10 mouse cellular contexts compared by ENCODE assay signal in genomic region chr10:86793509-86793951, GRCm38 (mm10). TPM values are rescaled to one million over a fixed set of nuclear protein-coding genes. Genes with fewer than 3 reads are reported as not detected.
DNase-seq lines count a peak whose midpoint lies in the region; ATAC-seq and TF ChIP-seq lines count a peak whose summit lies in the region.
"Had no signal": no experiment of that assay in that cellular context is flagged by ENCODE, and none has a peak within 500 bp of the region (broad histone marks: within the 10 kb centered on the region; RNA-seq: fewer than 3 reads in every experiment).

No protein-coding gene starts in this region.

- WGBS in liver, embryonic 13.5 days (ENCODE audit: insufficient replicate concordance): 62% methylated on average over 2 of the region's 2 CpGs
- 53% methylated on average over 2 of the region's 2 CpGs for WGBS in stomach, postnatal 0 days
- 79% methylated on average over 2 of the region's 2 CpGs for WGBS in forebrain, embryonic 15.5 days

- H3K27me3 ChIP-seq in liver, embryonic 13.5 days: no peaks in the 10 kb centered on the region
- H3K27me3 ChIP-seq in stomach, postnatal 0 days (ENCODE audit: control insufficient read depth, insufficient read depth, low read length): no peaks in the 10 kb centered on the region
- no peaks in the 10 kb centered on the region for H3K27me3 ChIP-seq in forebrain, embryonic 15.5 days
- H3K27me3 ChIP-seq: liver, embryonic 15.5 days had no signal

- H3K36me3 ChIP-seq in liver, embryonic 13.5 days: no peaks in the 10 kb centered on the region
- H3K36me3 ChIP-seq in stomach, postnatal 0 days (ENCODE audit: control insufficient read depth, insufficient read depth, low read length): no peaks in the 10 kb centered on the region
- H3K36me3 ChIP-seq in forebrain, embryonic 15.5 days: no peaks in the 10 kb centered on the region
- H3K36me3 ChIP-seq: liver, embryonic 15.5 days had no signal

- ATAC-seq in cerebellum, adult (ENCODE audit: insufficient number of reproducible peaks, low FRiP score, low TSS enrichment): 0 out of 2 replicates have a peak, but pooled peaks have one; percentile 34
- ATAC-seq in liver, embryonic 13.5 days (ENCODE audit: low read depth): 0 out of 2 replicates have a peak, but pooled peaks have one; percentile 15
- peak; percentile 53; the same call in 1 of the 2 replicates for ATAC-seq in stomach, postnatal 0 days (ENCODE audit: low FRiP score, low TSS enrichment)
- ATAC-seq in forebrain, embryonic 15.5 days (replicated peaks): no peak

- TF ChIP-seq CTCF in stomach, postnatal 0 days (IDR thresholded peaks at IDR 0.05; ENCODE audit: low read depth): no peak

- DNase-seq in cerebellum, adult 8-10 months: no peak
- DNase-seq in ovary, adult 18-20 months (ENCODE audit: low spot score): peak; percentile 56
- no peak for DNase-seq in ovary, postnatal 10 days (ENCODE audit: low spot score)
- no peak for DNase-seq in liver, embryonic 13.5 days
- DNase-seq in stomach, postnatal 0 days (ENCODE audit: low spot score): no peak
- DNase-seq in frontal cortex, postnatal 14 days (ENCODE audit: low spot score in 2 of 2): no peak
- DNase-seq: gastrocnemius, postnatal 10 days had no signal

- no peak overlapping the region for H3K9ac ChIP-seq in liver, embryonic 13.5 days
- H3K9ac ChIP-seq in stomach, postnatal 0 days (ENCODE audit: low read length): no peak overlapping the region
- no peak overlapping the region for H3K9ac ChIP-seq in forebrain, embryonic 15.5 days (replicated peaks)
- H3K9ac ChIP-seq: liver, embryonic 15.5 days had no signal

- TF ChIP-seq EP300 in stomach, postnatal 0 days (optimal IDR thresholded peaks at IDR 0.05): no peak

- H3K4me2 ChIP-seq in liver, embryonic 13.5 days: no peak overlapping the region
- no peak overlapping the region for H3K4me2 ChIP-seq in stomach, postnatal 0 days (replicated peaks; ENCODE audit: low read depth)
- no peak overlapping the region for H3K4me2 ChIP-seq in forebrain, embryonic 15.5 days (replicated peaks)
- H3K4me2 ChIP-seq: liver, embryonic 15.5 days had no signal

- H3K9me3 ChIP-seq in liver, embryonic 13.5 days (replicated peaks): no peaks in the 10 kb centered on the region
- no peaks in the 10 kb centered on the region for H3K9me3 ChIP-seq in stomach, postnatal 0 days (ENCODE audit: control insufficient read depth, low read length)
- no peaks in the 10 kb centered on the region for H3K9me3 ChIP-seq in forebrain, embryonic 15.5 days
- H3K9me3 ChIP-seq: liver, embryonic 15.5 days had no signal

- H3K27ac ChIP-seq in liver, embryonic 13.5 days: no peak overlapping the region
- H3K27ac ChIP-seq in stomach, postnatal 0 days (replicated peaks): no peak overlapping the region
- no peak overlapping the region for H3K27ac ChIP-seq in forebrain, embryonic 15.5 days (replicated peaks)
- H3K27ac ChIP-seq: liver, embryonic 15.5 days had no signal

- peaks cover 8% of the 10 kb centered on the region; the same call in 1 of the 2 replicates for H3K4me1 ChIP-seq in liver, embryonic 13.5 days (replicated peaks)
- H3K4me1 ChIP-seq in stomach, postnatal 0 days (replicated peaks; ENCODE audit: control insufficient read depth, insufficient read depth): 0 out of 2 replicates have a peak, but pooled peaks cover 4% of the 10 kb centered on the region
- H3K4me1 ChIP-seq in forebrain, embryonic 15.5 days: peaks cover 3% of the 10 kb centered on the region
- H3K4me1 ChIP-seq: liver, embryonic 15.5 days had no signal

- H3K4me3 ChIP-seq in liver, embryonic 13.5 days (replicated peaks): no peak overlapping the region
- H3K4me3 ChIP-seq in stomach, postnatal 0 days (ENCODE audit: low read depth, low read length): no peak overlapping the region
- no peak overlapping the region for H3K4me3 ChIP-seq in forebrain, embryonic 15.5 days
- H3K4me3 ChIP-seq: liver, embryonic 15.5 days had no signal

RNA-seq across cellular contexts. Expression of gene Nt5dc3, which starts 14.7 kb away (rescaled TPM):
- polyA plus RNA-seq in liver, embryonic 13.5 days (2015; fragmentation: Nextera tagmentation; extraction: Ambion mirVana): 0.35 and 0.61 TPM in 2 replicates
- polyA plus RNA-seq in stomach, postnatal 0 days (2015; fragmentation: Nextera tagmentation; extraction: Ambion mirVana): 1.2 TPM in 2 replicates
- polyA plus RNA-seq in forebrain, embryonic 15.5 days (2015; fragmentation: Nextera tagmentation; extraction: Ambion mirVana): 6.6 and 6.7 TPM in 2 replicates

RNA-seq across cellular contexts. Expression of gene Gm49358, which starts 29.8 kb away (rescaled TPM):
- not detected in 2 replicates for polyA plus RNA-seq in liver, embryonic 13.5 days (2015; fragmentation: Nextera tagmentation; extraction: Ambion mirVana)
- polyA plus RNA-seq in stomach, postnatal 0 days (2015; fragmentation: Nextera tagmentation; extraction: Ambion mirVana): not detected in 2 replicates
- not detected in 2 replicates for polyA plus RNA-seq in forebrain, embryonic 15.5 days (2015; fragmentation: Nextera tagmentation; extraction: Ambion mirVana)
- polyA plus RNA-seq: liver, embryonic 15.5 days had no signal
